Mouse (Mus musculus) frontal cortex, adult 2 months (tissue): ENCODE data around the gene Rint1. TPM values are rescaled to one million over a fixed set of nuclear protein-coding genes. Genes with fewer than 3 reads are reported as not detected.

ENCODE experiments used
- DNase-seq, 2 experiments: peaks; one replicate each; pipeline ENCODE4 v3.0.0; 2022; ENCODE audit warnings: low spot score in 1 of 2; ENCODE audit errors: extremely low spot score in 1 of 2
- polyA plus RNA-seq: library from polyadenylated mRNA; depleted of rRNA; stranded (reverse); fragments of >200 nt; gene quantifications from 2 replicates; pipeline ENCODE4 v1.2.3, GENCODE M21; 2012; rRNA removed

Rint1 gene
- polyA plus RNA-seq, 1 experiment, result 18.1 TPM

- no peak for DNase-seq
Measured at GRCm38 (mm10) chr5:23862291-23862690, 74.8 kb downstream of the Rint1 start.

GRCm38 (mm10) chr5:23863166-23864053 is 75.9 kb downstream of the Rint1 start:
- DNase-seq, result no peak

- no peak for DNase-seq
Measured at GRCm38 (mm10) chr5:23864054-23864965, 76.8 kb downstream of the Rint1 start.

GRCm38 (mm10) chr5:23865941-23866340 is 78.4 kb downstream of the Rint1 start:
- no peak for DNase-seq

Other genes with a start within 250 kb of the Rint1 start
- 86.6 and 90.8 TPM in 2 replicates for gene Srpk2, start 103.1 kb upstream of the Rint1 start, polyA plus RNA-seq
- gene Pus7, start 4.0 kb upstream of the Rint1 start, polyA plus RNA-seq, result 18.5 and 21.2 TPM in 2 replicates
- gene Tomm7, start 56.5 kb downstream of the Rint1 start, polyA plus RNA-seq, result 89.0 and 107 TPM in 2 replicates
- gene Fam126a, start 243.0 kb downstream of the Rint1 start, polyA plus RNA-seq, result 20.8 and 21.9 TPM in 2 replicates